13 mouse cellular contexts compared by ENCODE assay signal in genomic region chr12:26631111-26631794, GRCm38 (mm10).
A peak's percentile ranks its signal among the peaks of the same experiment; 100 is the strongest.
DNase-seq lines count a peak whose midpoint lies in the region; ATAC-seq and TF ChIP-seq lines count a peak whose summit lies in the region.
"Had no signal": no experiment of that assay in that cellular context is flagged by ENCODE, and none has a peak within 500 bp of the region (broad histone marks: within the 10 kb centered on the region; RNA-seq: fewer than 3 reads in every experiment).

No protein-coding gene starts in this region.

- no peak overlapping the region for H3K9ac ChIP-seq in heart, adult 2 months (ENCODE audit: low read depth, low read length)
- peak overlapping the region; percentile 40; the same call in 1 of the 2 replicates for H3K9ac ChIP-seq in forebrain, embryonic 14.5 days (ENCODE audit: low read length)
- H3K9ac ChIP-seq in limb, embryonic 12.5 days (replicated peaks), result no peak overlapping the region
- H3K9ac ChIP-seq in neural tube, embryonic 12.5 days, result 0 out of 2 replicates have a peak overlapping the region, but pooled peaks have one; percentile 29
- no peak overlapping the region for H3K9ac ChIP-seq in kidney, embryonic 15.5 days

- TF ChIP-seq CTCF in heart, adult 2 months (IDR thresholded peaks at IDR 0.05), result no peak

- H3K79me2 ChIP-seq in heart, adult 2 months (replicated peaks; ENCODE audit: control insufficient read depth, insufficient read depth, low read length), result no peaks in the 10 kb centered on the region

- peak overlapping the region; percentile 80 for H3K27ac ChIP-seq in heart, embryonic 10.5 days
- H3K27ac ChIP-seq in heart, adult 2 months, result no peak overlapping the region
- peak overlapping the region; percentile 93 for H3K27ac ChIP-seq in forebrain, embryonic 14.5 days (ENCODE audit: low read depth, low read length)
- peak overlapping the region; percentile 68 for H3K27ac ChIP-seq in limb, embryonic 12.5 days
- H3K27ac ChIP-seq in neural tube, embryonic 12.5 days, result peak overlapping the region; percentile 87
- no peak overlapping the region for H3K27ac ChIP-seq in kidney, embryonic 15.5 days

- peak overlapping the region; percentile 30 for H3K4me2 ChIP-seq in forebrain, embryonic 14.5 days (ENCODE audit: low read length)
- H3K4me2 ChIP-seq in limb, embryonic 12.5 days, result peak overlapping the region; percentile 6
- H3K4me2 ChIP-seq in neural tube, embryonic 12.5 days (replicated peaks), result peak overlapping the region; percentile 44
- H3K4me2 ChIP-seq in kidney, embryonic 15.5 days, result no peak overlapping the region

- H3K4me1 ChIP-seq in heart, embryonic 10.5 days, result peaks cover 10% of the 10 kb centered on the region
- H3K4me1 ChIP-seq in heart, adult 2 months (ENCODE audit: control insufficient read depth, insufficient read depth, low read length), result no peaks in the 10 kb centered on the region
- H3K4me1 ChIP-seq in forebrain, embryonic 14.5 days (ENCODE audit: control insufficient read depth, insufficient read depth, low read length), result peaks cover 27% of the 10 kb centered on the region
- peaks cover 22% of the 10 kb centered on the region for H3K4me1 ChIP-seq in limb, embryonic 12.5 days (replicated peaks)
- peaks cover 31% of the 10 kb centered on the region for H3K4me1 ChIP-seq in neural tube, embryonic 12.5 days
- H3K4me1 ChIP-seq in kidney, embryonic 15.5 days, result peaks cover 15% of the 10 kb centered on the region

- H3K9me3 ChIP-seq in heart, embryonic 10.5 days, result no peaks in the 10 kb centered on the region
- no peaks in the 10 kb centered on the region for H3K9me3 ChIP-seq in forebrain, embryonic 14.5 days (replicated peaks; ENCODE audit: control insufficient read depth, low read length)
- H3K9me3 ChIP-seq in limb, embryonic 12.5 days, result no peaks in the 10 kb centered on the region
- no peaks in the 10 kb centered on the region for H3K9me3 ChIP-seq in neural tube, embryonic 12.5 days
- H3K9me3 ChIP-seq in kidney, embryonic 15.5 days (replicated peaks), result no peaks in the 10 kb centered on the region

- H3K36me3 ChIP-seq in heart, embryonic 10.5 days, result no peaks in the 10 kb centered on the region
- no peaks in the 10 kb centered on the region for H3K36me3 ChIP-seq in heart, adult 2 months (ENCODE audit: control insufficient read depth, insufficient read depth, low read length)
- no peaks in the 10 kb centered on the region for H3K36me3 ChIP-seq in forebrain, embryonic 14.5 days (ENCODE audit: control insufficient read depth, insufficient read depth, low read length)
- no peaks in the 10 kb centered on the region for H3K36me3 ChIP-seq in limb, embryonic 12.5 days
- H3K36me3 ChIP-seq in neural tube, embryonic 12.5 days, result no peaks in the 10 kb centered on the region
- H3K36me3 ChIP-seq in kidney, embryonic 15.5 days, result no peaks in the 10 kb centered on the region

- H3K27me3 ChIP-seq in heart, embryonic 10.5 days (ENCODE audit: insufficient read depth, poor library complexity, severe bottlenecking), result no peaks in the 10 kb centered on the region
- H3K27me3 ChIP-seq in heart, adult 2 months (ENCODE audit: control insufficient read depth, insufficient read depth, low read length), result no peaks in the 10 kb centered on the region
- H3K27me3 ChIP-seq in forebrain, embryonic 14.5 days (replicated peaks; ENCODE audit: control insufficient read depth, insufficient read depth, low read length), result no peaks in the 10 kb centered on the region
- no peaks in the 10 kb centered on the region for H3K27me3 ChIP-seq in limb, embryonic 12.5 days
- H3K27me3 ChIP-seq in neural tube, embryonic 12.5 days (replicated peaks), result no peaks in the 10 kb centered on the region
- H3K27me3 ChIP-seq in kidney, embryonic 15.5 days, result no peaks in the 10 kb centered on the region

- intact Hi-C loops in heart, adult 2 months (cut with DNase I), result no loop called here

- no peak for TF ChIP-seq EP300 in heart, adult 2 months (IDR thresholded peaks at IDR 0.05; ENCODE audit: insufficient read depth, low read depth, low read length)

- DNase-seq in heart, embryonic 10.5 days (ENCODE audit: low spot score), result peak; percentile 10
- no peak for DNase-seq in heart, adult 2 months
- DNase-seq in forebrain, embryonic 14.5 days (ENCODE audit: low spot score), result peak; percentile 77
- DNase-seq in ovary, postnatal 14 days (ENCODE audit: low spot score), result no peak
- DNase-seq: adrenal gland, postnatal 10 days; gastrocnemius, postnatal 36 days; kidney, postnatal 14 days; lung, adult 2 months had no signal

- no peak for TF ChIP-seq POLR2A in heart, adult 2 months (IDR thresholded peaks at IDR 0.05; ENCODE audit: insufficient read depth, low read depth, low read length)

- H3K4me3 ChIP-seq in heart, embryonic 10.5 days, result no peak overlapping the region
- no peak overlapping the region for H3K4me3 ChIP-seq in heart, adult 2 months
- no peak overlapping the region for H3K4me3 ChIP-seq in forebrain, embryonic 14.5 days (ENCODE audit: low read depth, low read length)
- H3K4me3 ChIP-seq in limb, embryonic 12.5 days (replicated peaks), result no peak overlapping the region
- H3K4me3 ChIP-seq in neural tube, embryonic 12.5 days, result no peak overlapping the region
- H3K4me3 ChIP-seq in kidney, embryonic 15.5 days (replicated peaks), result no peak overlapping the region
- H3K4me3 ChIP-seq: myocyte had no signal

- 74% methylated on average over 4 of the region's 4 CpGs for WGBS in heart, embryonic 10.5 days
- whole genome bisulfite sequencing in heart, adult 2 months, result 75% methylated on average over 4 of the region's 4 CpGs
- 3% methylated on average over 4 of the region's 4 CpGs for WGBS in forebrain, embryonic 14.5 days
- 28% methylated on average over 4 of the region's 4 CpGs for WGBS in limb, embryonic 12.5 days
- WGBS in neural tube, embryonic 12.5 days, result 6% methylated on average over 4 of the region's 4 CpGs
- WGBS in kidney, embryonic 15.5 days, result 36% methylated on average over 4 of the region's 4 CpGs

- ATAC-seq in forebrain, embryonic 14.5 days, result peak; percentile 70
- ATAC-seq in limb, embryonic 12.5 days (ENCODE audit: insufficient number of reproducible peaks, insufficient read depth, low FRiP score, low TSS enrichment, low read depth), result no peak
- peak; percentile 69 for ATAC-seq in neural tube, embryonic 12.5 days (ENCODE audit: low FRiP score, low read depth)
- no peak for ATAC-seq in kidney, embryonic 15.5 days (replicated peaks; ENCODE audit: low FRiP score)
- ATAC-seq in granulocyte monocyte progenitor cell, adult 5-6 weeks (replicated peaks; ENCODE audit: poor library complexity, severe bottlenecking), result no peak

Comparison
In these comparisons a context has a peak if more than half of its experiments do, and no peak if none do; other contexts are left out.
1. DNase-seq: peak in heart, embryonic 10.5 days (single experiment) and forebrain, embryonic 14.5 days (single experiment); none in heart, adult 2 months (0 of 2) and ovary, postnatal 14 days (single experiment).
2. H3K27ac ChIP-seq: peak in heart, embryonic 10.5 days (single experiment), forebrain, embryonic 14.5 days (single experiment), limb, embryonic 12.5 days (single experiment) and neural tube, embryonic 12.5 days (single experiment); none in heart, adult 2 months (single experiment) and kidney, embryonic 15.5 days (single experiment).
3. H3K9ac ChIP-seq: peak in forebrain, embryonic 14.5 days (single experiment) and neural tube, embryonic 12.5 days (single experiment); none in heart, adult 2 months (single experiment), limb, embryonic 12.5 days (single experiment) and kidney, embryonic 15.5 days (single experiment).
4. ATAC-seq: peak in forebrain, embryonic 14.5 days (single experiment) and neural tube, embryonic 12.5 days (single experiment); none in limb, embryonic 12.5 days (single experiment), kidney, embryonic 15.5 days (single experiment) and granulocyte monocyte progenitor cell, adult 5-6 weeks (single experiment).